Mouse (Mus musculus) midbrain, embryonic 16.5 days (tissue): ENCODE data around the gene Depdc1a. TPM values are rescaled to one million over a fixed set of nuclear protein-coding genes. Genes with fewer than 3 reads are reported as not detected.
"Not testable (repeated sequence)": the region's sequence is repeated elsewhere in the genome, so short reads cannot be mapped to it uniquely, and the experiment has no call there.

Experiments
- ATAC-seq: fragments of 200-750 bp; cut with Nextera tagmentation; 2 replicates; pipeline ENCODE4 v1.8.0; 2017; ENCODE audit warnings: moderate TSS enrichment
- H3K27ac ChIP-seq: fragments of 300-500 bp; sonication (generic); 2 replicates; pipeline ENCODE4 v1.5.1; 2014; ENCODE audit warnings: mild to moderate bottlenecking, low read length, mixed read lengths
- H3K27me3 ChIP-seq: fragments of 300-500 bp; sonication (generic); 2 replicates; pipeline ENCODE4 v1.6.1; 2014; ENCODE audit warnings: low read depth, low read length, mixed read lengths; ENCODE audit not compliant: control insufficient read depth, insufficient read depth
- H3K36me3 ChIP-seq: fragments of 300-500 bp; sonication (generic); 2 replicates; pipeline ENCODE4 v1.6.1; 2014; ENCODE audit warnings: mild to moderate bottlenecking, low read length, moderate library complexity, mixed read lengths; ENCODE audit not compliant: control insufficient read depth, insufficient read depth
- H3K4me1 ChIP-seq: fragments of 300-500 bp; sonication (generic); 2 replicates; pipeline ENCODE4 v1.6.1; 2014; ENCODE audit warnings: mild to moderate bottlenecking, low read length, mixed read lengths; ENCODE audit not compliant: control insufficient read depth, insufficient read depth
- H3K4me2 ChIP-seq: fragments of 300-500 bp; sonication (generic); 2 replicates; pipeline ENCODE4 v1.6.1; 2014; ENCODE audit warnings: mild to moderate bottlenecking, low read length, mixed read lengths
- H3K4me3 ChIP-seq: fragments of 300-500 bp; sonication (generic); 2 replicates; pipeline ENCODE4 v1.5.1; 2014; ENCODE audit warnings: low read depth, mild to moderate bottlenecking, low read length, moderate library complexity, mixed read lengths
- H3K9ac ChIP-seq: fragments of 300-500 bp; sonication (generic); 2 replicates; pipeline ENCODE4 v1.6.1; 2014; ENCODE audit warnings: low read depth, low read length, mixed read lengths
- H3K9me3 ChIP-seq: fragments of 300-500 bp; sonication (generic); replicated peaks from 2 replicates; pipeline ENCODE4 v1.6.1; 2014; ENCODE audit warnings: mild to moderate bottlenecking, low read length, mixed read lengths; ENCODE audit not compliant: control insufficient read depth, poor library complexity, severe bottlenecking
- WGBS: fragments of 180-500 bp; shearing (Covaris S2); extraction: QIAGEN DNeasy Blood & Tissue Kit; methylation state at CpG from one replicate; pipeline ENCODE4 v1.1.7; 2014; 5-methylcytosine and 5-hydroxymethylcytosine counted together
- polyA plus RNA-seq: library from polyadenylated mRNA; unstranded; fragments of >200 nt; fragmentation: Nextera tagmentation; extraction: Ambion mirVana; gene quantifications from 2 replicates; pipeline ENCODE4 v1.2.1, GENCODE M21; 2015

Depdc1a gene
- polyA plus RNA-seq: 2.3 and 3.7 TPM in 2 replicates

GRCm38 (mm10) chr3:159495243-159495801 is at the start of gene Depdc1a:
Gene Depdc1a (plus strand): TSS chr3:159495433.
- H3K27ac ChIP-seq: peak within 1 kb of the TSS; percentile 6; the same call in 1 of the 2 replicates
- peak within 1 kb of the TSS; percentile 52 for H3K4me2 ChIP-seq

GRCm38 (mm10) chr3:159470059-159470458 is 25.2 kb upstream of the Depdc1a start:
- no peak overlapping the region for H3K27ac ChIP-seq

More at GRCm38 (mm10) chr3:159495243-159495801, at the start of gene Depdc1a:
- Histone ChIP-seq H3K9ac (peak within 1 kb of the TSS; percentile 62), H3K27me3 (no peaks in the 10 kb centered on the region), H3K36me3 (no peaks in the 10 kb centered on the region), H3K9me3 (no peaks in the 10 kb centered on the region), H3K4me1 (peaks cover 3% of the 10 kb centered on the region; the same call in 1 of the 2 replicates), H3K4me3 (peak within 1 kb of the TSS; percentile 50)
- peak; percentile 100 for ATAC-seq
- whole genome bisulfite sequencing: under 1% methylated on average over 28 of the region's 28 CpGs

GRCm38 (mm10) chr3:159475465-159475864 is 19.8 kb upstream of the Depdc1a start:
- no peak overlapping the region for H3K9ac ChIP-seq
- H3K4me1 ChIP-seq: no peaks in the 10 kb centered on the region
- ATAC-seq: no peak
- H3K27me3 ChIP-seq: no peaks in the 10 kb centered on the region
- H3K4me2 ChIP-seq: no peak overlapping the region
- H3K27ac ChIP-seq: no peak overlapping the region
- H3K4me3 ChIP-seq: no peak overlapping the region
- no peaks in the 10 kb centered on the region for H3K36me3 ChIP-seq
- no peaks in the 10 kb centered on the region for H3K9me3 ChIP-seq
- WGBS: 77% methylated on average over 1 of the region's 1 CpGs

More at GRCm38 (mm10) chr3:159470059-159470458, 25.2 kb upstream of the Depdc1a start:
- Histone ChIP-seq H3K4me3 (no peak overlapping the region), H3K27me3 (no peaks in the 10 kb centered on the region), H3K9ac (no peak overlapping the region), H3K4me2 (no peak overlapping the region), H3K9me3 (no peaks in the 10 kb centered on the region), H3K4me1 (no peaks in the 10 kb centered on the region), H3K36me3 (no peaks in the 10 kb centered on the region)
- 68% methylated on average over 1 of the region's 1 CpGs for WGBS
- ATAC-seq: no peak

GRCm38 (mm10) chr3:159477250-159477962 is 17.8 kb upstream of the Depdc1a start:
- no peak for ATAC-seq
- H3K36me3 ChIP-seq: no peaks in the 10 kb centered on the region
- H3K27ac ChIP-seq: no peak overlapping the region
- H3K9ac ChIP-seq: no peak overlapping the region
- WGBS: 93% methylated on average over 1 of the region's 1 CpGs
- no peaks in the 10 kb centered on the region for H3K4me1 ChIP-seq
- H3K4me2 ChIP-seq: no peak overlapping the region
- no peaks in the 10 kb centered on the region for H3K9me3 ChIP-seq
- no peaks in the 10 kb centered on the region for H3K27me3 ChIP-seq
- no peak overlapping the region for H3K4me3 ChIP-seq

- H3K36me3 ChIP-seq, H3K4me1 ChIP-seq, H3K9me3 ChIP-seq, H3K27me3 ChIP-seq, H3K27ac ChIP-seq: not testable (repeated sequence)
- H3K4me3 ChIP-seq: peak overlapping the region; percentile 50
- H3K4me2 ChIP-seq: peak overlapping the region; percentile 52
- ATAC-seq: peak; percentile 72
- peak overlapping the region; percentile 62 for H3K9ac ChIP-seq
Observed at GRCm38 (mm10) chr3:159494709-159495108, 524 bp upstream of the Depdc1a start.

GRCm38 (mm10) chr3:159508899-159509298 is 13.7 kb downstream of the Depdc1a start:
- H3K9ac ChIP-seq: no peak overlapping the region
- no peak overlapping the region for H3K27ac ChIP-seq
- H3K4me1 ChIP-seq: no peaks in the 10 kb centered on the region
- no peak overlapping the region for H3K4me2 ChIP-seq
- H3K4me3 ChIP-seq: no peak overlapping the region
- H3K9me3 ChIP-seq: no peaks in the 10 kb centered on the region; the same call in 1 of the 2 replicates
- no peaks in the 10 kb centered on the region for H3K27me3 ChIP-seq
- ATAC-seq: no peak
- H3K36me3 ChIP-seq: no peaks in the 10 kb centered on the region

GRCm38 (mm10) chr3:159528563-159528962 is 33.3 kb downstream of the Depdc1a start:
- Histone ChIP-seq H3K27me3 (no peaks in the 10 kb centered on the region), H3K9ac (no peak overlapping the region), H3K4me1 (no peaks in the 10 kb centered on the region), H3K4me2 (no peak overlapping the region), H3K36me3 (no peaks in the 10 kb centered on the region), H3K9me3 (no peaks in the 10 kb centered on the region), H3K27ac (no peak overlapping the region), H3K4me3 (no peak overlapping the region)
- ATAC-seq: no peak

- H3K4me1 ChIP-seq: no peaks in the 10 kb centered on the region
- H3K4me2 ChIP-seq: no peak overlapping the region
- ATAC-seq: no peak
- WGBS: 84% methylated on average over 3 of the region's 3 CpGs
- H3K9ac ChIP-seq: no peak overlapping the region
- H3K27ac ChIP-seq: no peak overlapping the region
- no peak overlapping the region for H3K4me3 ChIP-seq
- no peaks in the 10 kb centered on the region for H3K36me3 ChIP-seq
- H3K27me3 ChIP-seq: no peaks in the 10 kb centered on the region
- no peaks in the 10 kb centered on the region for H3K9me3 ChIP-seq
Observed at GRCm38 (mm10) chr3:159548303-159548702, 53.1 kb downstream of the Depdc1a start.

GRCm38 (mm10) chr3:159550224-159550623 is 55.0 kb downstream of the Depdc1a start:
- H3K4me2 ChIP-seq: no peak overlapping the region
- no peaks in the 10 kb centered on the region for H3K9me3 ChIP-seq
- no peak overlapping the region for H3K27ac ChIP-seq
- no peaks in the 10 kb centered on the region for H3K36me3 ChIP-seq
- H3K27me3 ChIP-seq: no peaks in the 10 kb centered on the region
- no peak overlapping the region for H3K4me3 ChIP-seq
- ATAC-seq: no peak
- no peak overlapping the region for H3K9ac ChIP-seq
- no peaks in the 10 kb centered on the region for H3K4me1 ChIP-seq
